Mouse (Mus musculus): Measurements from ENCODE around the gene 2210408I21Rik.

DNA sequence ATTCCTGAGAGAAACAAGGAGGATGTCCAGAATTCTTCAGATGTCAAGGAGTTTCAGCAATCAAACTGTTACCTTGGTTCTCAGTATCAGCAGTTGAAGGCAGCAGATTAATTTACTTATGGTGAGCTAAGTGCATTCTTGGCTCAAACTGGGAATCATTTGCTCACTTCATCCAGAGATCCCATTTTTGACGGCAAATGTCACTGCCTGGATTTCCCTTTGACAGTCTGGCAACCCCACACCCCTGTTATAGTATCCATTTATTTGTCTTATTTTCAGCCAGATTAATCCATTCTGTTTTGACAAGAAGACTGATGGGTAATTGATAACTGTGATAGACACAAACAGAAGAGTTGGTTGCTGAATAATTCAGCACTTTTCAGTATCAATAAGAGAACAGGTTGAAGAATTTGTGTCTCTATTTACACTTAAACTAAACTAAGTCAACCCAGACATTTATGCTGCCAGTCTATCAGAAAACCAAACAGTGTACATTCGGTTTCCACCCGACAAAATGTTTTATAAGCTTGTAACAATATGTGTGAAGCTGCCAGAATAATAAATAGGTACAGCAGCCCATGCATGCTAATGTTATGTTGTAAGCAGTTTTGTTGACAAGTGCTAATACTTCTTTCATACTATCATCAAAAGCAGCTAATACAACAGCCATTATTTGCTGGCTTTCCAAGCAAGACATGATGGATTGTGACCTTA lies 354.8 kb downstream of the 2210408I21Rik start:
- no peak for TF ChIP-seq CTCF (IDR thresholded peaks at IDR 0.05; ENCODE audit: low read depth)
- TF ChIP-seq EP300 (IDR thresholded peaks at IDR 0.05; ENCODE audit: low read depth) = no peak
